Mouse (Mus musculus) liver (tissue): ENCODE results near the gene Isoc2b.
"Not testable (repeated sequence)": the region's sequence is repeated elsewhere in the genome, so short reads cannot be mapped to it uniquely, and the experiment has no call there.

Source experiments
- DNase-seq: peaks from one replicate; pipeline ENCODE4 v3.0.0-alpha.2; 2020; ENCODE audit warnings: mixed read lengths

The Isoc2b gene

GRCm38 (mm10) chr7:4870133-4870532 lies at the start of gene Isoc2b:
TSS of gene Isoc2b (minus strand) at chr7:4870258.
- DNase-seq, result no peak

DNA sequence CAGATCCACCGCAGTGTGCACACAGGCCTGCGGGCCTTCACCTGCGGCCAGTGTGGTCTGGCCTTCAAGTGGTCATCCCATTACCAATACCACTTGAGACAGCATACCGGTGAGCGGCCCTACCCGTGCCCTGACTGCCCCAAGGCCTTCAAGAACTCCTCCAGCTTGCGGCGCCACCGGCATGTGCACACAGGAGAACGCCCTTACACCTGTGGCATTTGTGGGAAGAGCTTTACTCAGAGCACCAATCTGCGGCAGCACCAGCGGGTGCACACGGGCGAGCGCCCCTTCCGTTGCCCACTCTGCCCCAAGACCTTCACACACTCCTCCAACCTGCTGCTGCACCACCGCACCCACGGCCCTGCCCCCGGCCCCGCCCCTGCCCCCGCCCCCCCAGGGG lies 49.0 kb upstream of the Isoc2b start:
- no peak for DNase-seq

DNA sequence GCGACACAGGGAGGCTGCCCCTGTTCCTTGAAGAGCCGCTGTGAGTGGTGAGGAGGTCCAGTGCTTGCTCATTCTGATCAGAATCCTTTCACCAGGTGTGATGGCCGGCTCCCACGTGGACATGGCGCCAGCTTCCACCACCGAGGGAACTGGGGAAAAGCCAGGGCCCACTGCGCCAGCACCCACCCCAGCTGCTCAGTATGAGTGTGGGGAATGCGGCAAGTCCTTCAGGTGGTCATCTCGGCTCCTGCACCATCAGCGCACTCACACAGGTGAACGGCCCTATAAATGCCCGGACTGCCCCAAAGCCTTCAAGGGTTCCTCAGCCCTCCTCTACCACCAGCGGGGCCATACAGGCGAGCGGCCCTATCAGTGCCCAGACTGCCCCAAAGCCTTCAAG lies 48.6 kb upstream of the Isoc2b start:
- DNase-seq, result no peak

DNA sequence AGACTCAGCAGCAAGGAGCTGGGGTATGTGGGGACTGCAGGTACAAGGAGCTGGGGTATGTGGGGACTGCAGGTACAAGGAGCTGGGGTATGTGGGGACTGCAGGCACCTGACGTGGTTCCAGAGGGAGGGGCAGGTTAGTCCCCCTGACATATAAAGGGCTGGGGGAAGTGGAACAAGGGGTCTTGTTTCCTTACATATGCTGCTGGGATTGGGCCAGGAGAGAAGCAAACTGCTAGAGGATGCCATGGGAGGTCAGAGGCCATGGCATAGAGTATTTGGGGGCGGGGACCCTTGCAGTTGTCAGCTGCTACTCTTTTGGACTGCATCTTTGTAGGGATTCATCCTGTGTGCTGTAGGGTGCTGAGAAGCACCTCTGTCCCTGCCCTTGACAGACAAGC lies 47.4 kb upstream of the Isoc2b start:
- DNase-seq, result no peak

- peak; percentile 51 for DNase-seq
Observed at GRCm38 (mm10) chr7:4915669-4916416, 45.8 kb upstream of the Isoc2b start.

DNA sequence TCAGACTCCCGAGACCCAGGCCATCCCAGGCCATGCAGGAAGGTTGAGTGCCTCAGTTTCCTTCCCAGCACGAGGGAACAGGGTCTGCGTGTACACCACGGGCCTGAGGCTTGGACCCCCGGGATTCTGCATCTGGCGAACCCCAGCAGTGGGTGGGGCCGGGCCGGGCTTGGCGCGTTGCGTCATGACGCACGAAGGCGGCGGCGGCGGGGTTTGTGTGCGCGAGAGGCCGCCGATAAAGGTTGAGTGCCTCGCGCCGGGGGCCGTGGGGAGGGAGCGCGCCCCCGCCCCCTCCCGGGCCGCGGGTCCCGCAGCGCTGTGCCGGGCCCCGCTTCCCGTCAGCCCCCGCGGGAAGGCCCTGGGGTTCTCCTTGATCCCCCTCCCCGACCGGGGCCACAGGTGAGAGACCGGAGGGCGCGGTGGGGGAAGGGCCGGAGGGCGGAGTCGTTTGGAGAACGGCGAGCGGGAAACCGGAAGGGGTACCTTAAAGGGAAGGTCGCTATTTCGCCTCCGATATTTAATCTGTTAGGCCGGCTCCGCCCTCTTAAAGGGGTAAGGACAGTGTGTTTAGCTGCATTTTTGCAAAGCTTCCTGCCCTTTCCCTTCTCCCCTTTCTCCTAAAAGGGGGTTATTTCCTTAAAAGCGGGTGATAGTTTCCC lies 45.1 kb upstream of the Isoc2b start, which contains the start of gene Zfp628:
Gene Zfp628, plus strand, starts transcription at position 211 of the 659 bp plus-strand sequence.
- peak; percentile 93 for DNase-seq

DNA sequence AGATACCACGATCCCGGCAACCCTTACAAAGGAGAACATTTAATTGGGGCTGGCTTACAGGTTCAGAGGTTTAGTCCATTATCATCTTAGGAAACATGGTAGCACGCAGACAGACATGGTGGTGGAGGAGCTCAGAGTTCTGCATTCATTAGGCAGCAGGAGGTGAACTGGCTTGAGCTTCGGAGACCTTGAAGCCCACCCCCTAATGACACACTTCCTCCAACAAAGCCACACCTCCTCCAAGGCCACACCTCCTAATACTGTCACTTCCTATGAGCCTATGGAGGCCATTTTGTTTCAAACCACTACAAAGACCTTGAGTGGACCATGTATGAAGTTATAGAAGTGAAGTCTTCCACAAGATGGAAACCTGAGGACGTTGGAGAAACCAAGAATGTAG lies 42.2 kb upstream of the Isoc2b start:
- no peak for DNase-seq

DNA sequence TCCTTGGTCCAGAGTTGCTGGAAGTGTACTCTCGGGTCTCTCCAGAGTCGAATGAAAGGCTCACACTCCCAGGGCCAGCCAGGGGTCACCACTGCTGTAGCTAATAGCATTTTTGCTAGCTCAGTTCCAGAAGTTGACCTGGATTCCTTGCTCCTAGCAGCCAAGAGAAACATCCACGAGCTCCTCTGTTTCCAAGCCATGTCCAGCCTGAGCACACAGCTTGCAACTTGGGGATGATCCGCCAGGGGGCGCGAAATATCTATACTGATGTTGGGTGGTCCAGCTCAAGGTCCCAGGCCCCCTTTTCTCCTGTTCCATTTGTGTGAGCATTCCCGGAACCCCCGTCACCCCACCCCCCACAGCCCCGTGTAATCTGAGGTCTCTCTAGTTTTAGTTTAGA lies 41.5 kb upstream of the Isoc2b start:
- DNase-seq, result peak; percentile 67

DNA sequence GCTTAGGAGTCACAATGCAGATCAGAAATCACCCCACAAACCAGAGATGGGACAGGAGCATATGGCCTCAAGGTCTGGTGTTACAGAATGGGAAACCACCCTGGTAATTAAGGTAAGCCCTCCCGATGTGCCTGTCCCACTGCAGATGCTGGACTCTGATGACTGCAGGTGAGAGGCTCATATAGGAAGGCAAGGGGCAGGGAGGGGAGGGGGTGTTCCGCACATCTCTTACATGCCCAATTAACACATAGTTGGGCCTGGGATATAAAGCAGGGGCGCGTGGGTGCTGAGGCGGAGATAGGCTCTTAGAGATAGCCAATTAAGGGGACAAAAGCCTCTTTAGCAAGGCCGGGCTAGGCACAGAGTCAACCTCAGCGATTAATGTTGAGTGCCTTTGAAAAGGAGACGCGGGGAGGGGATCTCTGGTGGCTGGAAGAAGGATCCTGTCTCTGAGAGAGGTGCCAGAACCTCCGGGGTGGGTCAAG lies 36.5 kb upstream of the Isoc2b start, which contains the start of gene Gm36210:
Gene Gm36210, minus strand, starts transcription at position 51 of the 485 bp plus-strand sequence.
- no peak for DNase-seq

- DNase-seq, result no peak
Observed at GRCm38 (mm10) chr7:4902404-4902803, 32.3 kb upstream of the Isoc2b start.

- peak; percentile 79 for DNase-seq
Observed at GRCm38 (mm10) chr7:4901171-4901570, 31.1 kb upstream of the Isoc2b start.

DNA sequence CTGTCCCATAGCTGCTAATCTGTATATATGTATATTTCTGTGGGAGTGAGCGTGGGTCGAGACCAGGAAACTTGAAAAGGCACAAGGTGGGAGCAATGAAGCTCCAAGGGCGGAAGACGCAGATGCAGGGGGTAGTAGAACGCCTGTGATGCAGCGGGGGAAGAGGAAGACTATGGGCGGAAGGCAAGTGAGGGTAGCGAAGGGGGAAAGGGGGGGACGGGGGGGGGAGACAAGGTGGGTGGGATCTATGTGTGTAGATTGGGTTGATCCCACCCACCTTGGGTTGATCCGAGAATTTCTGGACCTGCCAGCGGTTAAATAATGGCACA lies 30.4 kb upstream of the Isoc2b start:
- no peak for DNase-seq

GRCm38 (mm10) chr7:4899649-4900522 lies 29.8 kb upstream of the Isoc2b start:
- peak; percentile 68 for DNase-seq

DNA sequence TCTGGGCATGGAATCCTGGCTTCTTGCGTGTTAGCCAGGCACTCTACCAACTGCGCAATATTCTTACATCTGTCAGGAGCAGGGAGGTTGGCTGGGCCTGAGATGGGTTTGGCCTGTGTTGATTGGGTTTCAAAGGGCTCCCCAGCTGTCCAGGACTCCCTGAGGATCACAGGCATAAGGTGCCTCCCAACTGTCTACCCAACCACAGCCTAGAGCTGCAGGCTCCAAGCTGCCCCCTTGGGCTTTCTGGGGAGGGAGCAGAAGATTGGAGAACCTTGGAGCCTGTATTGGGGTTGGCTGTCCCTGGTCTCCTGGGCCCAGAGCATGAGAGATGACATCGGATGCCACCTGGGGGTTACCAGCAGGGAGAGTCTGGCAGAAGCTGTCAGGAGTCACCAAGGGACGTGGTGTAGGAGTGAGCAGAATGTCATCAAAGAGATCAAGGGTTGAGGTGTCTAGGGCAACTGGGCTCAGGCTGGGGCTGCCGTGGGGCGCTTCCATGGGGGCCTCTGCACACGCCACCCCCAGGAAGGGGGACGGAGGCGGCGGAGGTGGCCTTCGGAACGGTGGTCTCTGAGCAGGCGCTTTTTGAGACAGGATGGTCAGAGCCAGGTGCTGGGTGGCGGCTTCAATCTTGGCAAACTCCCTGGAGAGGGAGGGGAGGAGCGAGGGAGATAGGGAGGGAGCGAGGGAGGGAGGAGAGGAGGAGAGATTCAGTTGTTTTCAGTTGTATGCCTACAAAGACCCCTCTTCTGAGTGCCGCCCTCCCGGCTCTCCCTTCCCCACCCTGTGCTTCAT lies 29.0 kb upstream of the Isoc2b start:
- DNase-seq, result peak; percentile 38

- DNase-seq, result no peak
Observed at GRCm38 (mm10) chr7:4895186-4895585, 25.1 kb upstream of the Isoc2b start.

GRCm38 (mm10) chr7:4886680-4887079 lies 16.6 kb upstream of the Isoc2b start:
- no peak for DNase-seq

DNA sequence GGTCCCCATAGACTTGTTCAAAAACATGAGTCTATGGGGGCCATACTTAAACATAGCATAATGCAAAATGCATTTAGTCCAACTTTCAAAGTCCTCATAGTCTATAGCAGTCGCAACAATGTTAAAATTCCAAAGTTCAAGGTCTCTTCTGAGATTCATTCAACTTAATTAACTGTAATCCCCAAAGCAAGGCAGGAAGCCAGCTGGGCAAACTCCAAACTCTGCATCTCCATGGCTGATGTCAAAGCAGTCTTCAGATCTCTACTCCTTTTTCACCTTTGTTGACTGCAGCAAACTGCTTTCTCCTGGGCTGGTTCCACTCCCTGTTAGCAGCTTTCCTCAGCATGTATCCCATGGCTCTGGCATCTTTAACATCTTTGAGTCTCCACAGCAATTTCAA lies 9.0 kb upstream of the Isoc2b start:
- DNase-seq, result not testable (repeated sequence)

GRCm38 (mm10) chr7:4878186-4878585 lies 8.1 kb upstream of the Isoc2b start:
- peak; percentile 49 for DNase-seq

DNA sequence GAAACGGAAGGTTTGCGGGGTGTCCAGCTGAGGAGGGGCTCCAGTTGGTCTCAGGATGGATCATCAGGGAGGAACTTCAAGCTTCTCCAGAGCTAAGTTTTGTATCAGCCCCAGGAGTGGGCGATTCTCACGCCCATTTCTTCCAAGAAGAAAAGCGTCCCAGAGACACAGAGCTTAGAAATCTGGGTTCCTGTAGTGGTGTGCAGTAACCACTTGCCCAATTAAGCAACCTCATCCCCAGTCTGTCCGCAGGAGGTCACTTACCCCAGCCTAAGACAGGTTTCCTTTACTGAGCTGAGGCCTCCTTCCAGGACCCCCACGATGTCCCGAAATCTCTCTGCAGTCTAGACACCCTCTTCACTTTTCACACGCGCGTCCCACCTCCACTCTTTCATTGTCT lies 7.2 kb upstream of the Isoc2b start:
- no peak for DNase-seq

- DNase-seq, result peak; percentile 96
Observed at GRCm38 (mm10) chr7:4876753-4877221, 6.7 kb upstream of the Isoc2b start, which contains the start of gene Isoc2a. TSS of gene Isoc2a (plus strand) at chr7:4877153.

GRCm38 (mm10) chr7:4866631-4867180 lies 3.4 kb downstream of the Isoc2b start:
- no peak for DNase-seq
